Mouse (Mus musculus): ENCODE measurements around the gene Donson. TPM values are rescaled to one million over a fixed set of nuclear protein-coding genes. Genes with fewer than 3 reads are reported as not detected.

The Donson gene
- polyA plus RNA-seq (2017; shearing (Covaris generic)): 7.3 TPM

GRCm38 (mm10) chr16:91688619-91689334 lies at the start of gene Donson:
Gene Donson (minus strand): TSS chr16:91688770.

GRCm38 (mm10) chr16:91729066-91729482 lies 40.5 kb upstream of the Donson start, which contains the start of gene Itsn1:
Gene Itsn1 (plus strand): TSS chr16:91729281.

GRCm38 (mm10) chr16:91728123-91729065 lies 39.8 kb upstream of the Donson start, which contains the start of gene Cryzl1:
Gene Cryzl1 (minus strand): TSS chr16:91728975.

GRCm38 (mm10) chr16:91647461-91648219 lies 40.9 kb downstream of the Donson start, which contains the start of gene Son:
Gene Son (plus strand): TSS chr16:91647506.

GRCm38 (mm10) chr16:91646681-91647419 lies 41.7 kb downstream of the Donson start, which contains the start of gene Gart:
Gene Gart (minus strand): TSS chr16:91646952.

Other genes starting within 250 kb of the Donson start
- 194 TPM for gene Ifnar1, start 203.5 kb downstream of the Donson start, polyA plus RNA-seq (2017; shearing (Covaris generic))
- gene Ifngr2, start 141.7 kb downstream of the Donson start, polyA plus RNA-seq (2017; shearing (Covaris generic)): 17.5 TPM
- gene Tmem50b, start 91.0 kb downstream of the Donson start, polyA plus RNA-seq (2017; shearing (Covaris generic)): 38.8 TPM
- 4.1 TPM for gene Dnajc28, start 69.7 kb downstream of the Donson start, polyA plus RNA-seq (2017; shearing (Covaris generic))
- 157 TPM for gene Gart, start 41.8 kb downstream of the Donson start, polyA plus RNA-seq (2017; shearing (Covaris generic))
- 157 TPM for gene Son, start 41.3 kb downstream of the Donson start, polyA plus RNA-seq (2017; shearing (Covaris generic))
- gene Cryzl1, start 40.2 kb upstream of the Donson start, polyA plus RNA-seq (2017; shearing (Covaris generic)): 72.6 TPM
- gene Itsn1, start 40.5 kb upstream of the Donson start, polyA plus RNA-seq (2017; shearing (Covaris generic)): 3.0 TPM

Measured in CD4-positive, CD25-positive, alpha-beta regulatory T cell, adult 9 weeks (primary cell).